Mouse (Mus musculus): ENCODE measurements around the gene Zfp275. TPM values are rescaled to one million over a fixed set of nuclear protein-coding genes. Genes with fewer than 3 reads are reported as not detected.
A peak's percentile ranks its signal among the peaks of the same experiment; 100 is the strongest.
"Not testable (repeated sequence)": the region's sequence is repeated elsewhere in the genome, so short reads cannot be mapped to it uniquely, and the experiment has no call there.

The Zfp275 gene
- polyA plus RNA-seq (2014; fragmentation: Nextera tagmentation; extraction: Ambion mirVana): 11.1 and 17.1 TPM in 2 replicates

DNA sequence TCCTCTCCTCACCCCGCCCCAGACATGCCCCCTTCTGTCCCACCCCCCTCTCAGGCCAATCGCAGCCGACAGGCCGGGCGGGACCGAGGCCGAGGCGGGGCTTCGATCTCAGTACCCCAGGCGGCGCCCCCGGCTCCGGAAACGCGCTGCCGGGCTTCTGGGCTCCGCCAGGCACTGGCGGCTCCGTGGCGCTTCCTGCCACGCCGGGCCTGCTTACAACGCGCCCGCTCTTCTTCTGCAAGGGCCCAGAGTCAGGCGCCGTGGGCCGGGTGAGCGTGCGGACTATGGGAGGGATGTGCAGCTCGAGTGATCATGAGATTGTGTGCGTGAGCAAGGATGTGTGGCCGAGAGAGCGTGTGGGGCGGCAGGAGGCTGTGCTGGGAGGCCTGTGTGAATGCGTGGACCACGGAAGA is at the start of gene Zfp275:
TSS of gene Zfp275 (plus strand) at position 139 of the 413 bp plus-strand sequence.
- no peaks in the 10 kb centered on the region for H3K4me1 ChIP-seq (ENCODE audit: control insufficient read depth, insufficient read depth, low read length)
- H3K4me3 ChIP-seq (ENCODE audit: low read length): peak within 1 kb of the TSS; percentile 57
- H3K9me3 ChIP-seq (ENCODE audit: control insufficient read depth, low read length): no peaks in the 10 kb centered on the region
- H3K4me2 ChIP-seq (replicated peaks; ENCODE audit: low read depth, low read length): peak within 1 kb of the TSS; percentile 40
- ATAC-seq (ENCODE audit: low FRiP score, low TSS enrichment): peak; percentile 98
- H3K27ac ChIP-seq (ENCODE audit: low read depth, low read length): peak within 1 kb of the TSS; percentile 30; the same call in 1 of the 2 replicates
- WGBS: 30% methylated on average over 37 of the region's 37 CpGs
- no peaks in the 10 kb centered on the region for H3K27me3 ChIP-seq (ENCODE audit: control insufficient read depth, insufficient read depth, low read length)
- H3K36me3 ChIP-seq (ENCODE audit: control insufficient read depth, insufficient read depth, low read length): no peaks in the 10 kb centered on the region
- H3K9ac ChIP-seq (ENCODE audit: low read depth, low read length): peak within 1 kb of the TSS; percentile 65

DNA sequence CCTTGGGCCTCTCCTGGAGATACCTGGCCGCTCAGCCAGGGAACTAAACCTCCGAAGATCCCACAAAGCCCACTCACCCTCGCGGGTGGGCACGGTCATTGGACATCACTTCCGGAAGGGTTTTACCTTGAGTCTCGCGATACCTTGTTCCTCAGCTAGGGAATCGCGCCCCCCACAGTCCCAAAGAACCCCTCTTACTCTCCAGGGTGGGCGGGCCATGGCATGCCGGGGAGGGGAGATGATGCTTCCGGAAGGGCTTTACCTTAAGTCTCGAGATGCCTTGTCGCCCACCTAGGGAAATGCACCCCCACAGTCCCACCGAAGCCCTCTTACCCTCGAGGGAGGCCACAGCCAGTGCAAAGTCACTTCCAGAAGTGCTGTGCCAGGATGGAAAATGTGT is 49.5 kb upstream of the Zfp275 start, which contains the start of the genes Xlr5a and Xlr5c:
TSS of gene Xlr5a (minus strand) at position 101 of the 400 bp plus-strand sequence.
TSS of gene Xlr5c (minus strand) at position 101 of the 400 bp plus-strand sequence.
- H3K9me3 ChIP-seq (ENCODE audit: control insufficient read depth, low read length); H3K4me2 ChIP-seq (replicated peaks; ENCODE audit: low read depth, low read length); H3K4me3 ChIP-seq (ENCODE audit: low read length); H3K4me1 ChIP-seq (ENCODE audit: control insufficient read depth, insufficient read depth, low read length); H3K36me3 ChIP-seq (ENCODE audit: control insufficient read depth, insufficient read depth, low read length); ATAC-seq (ENCODE audit: low FRiP score, low TSS enrichment); H3K27me3 ChIP-seq (ENCODE audit: control insufficient read depth, insufficient read depth, low read length); H3K27ac ChIP-seq (ENCODE audit: low read depth, low read length); H3K9ac ChIP-seq (ENCODE audit: low read depth, low read length): not testable (repeated sequence)
- WGBS: 87% methylated on average over 13 of the region's 17 CpGs

GRCm38 (mm10) chrX:73295745-73296144 is 46.7 kb upstream of the Zfp275 start:
- ATAC-seq (ENCODE audit: low FRiP score, low TSS enrichment); H3K4me3 ChIP-seq (ENCODE audit: low read length); H3K27ac ChIP-seq (ENCODE audit: low read depth, low read length); H3K4me2 ChIP-seq (replicated peaks; ENCODE audit: low read depth, low read length); H3K4me1 ChIP-seq (ENCODE audit: control insufficient read depth, insufficient read depth, low read length); H3K9ac ChIP-seq (ENCODE audit: low read depth, low read length); H3K9me3 ChIP-seq (ENCODE audit: control insufficient read depth, low read length); H3K27me3 ChIP-seq (ENCODE audit: control insufficient read depth, insufficient read depth, low read length); H3K36me3 ChIP-seq (ENCODE audit: control insufficient read depth, insufficient read depth, low read length): not testable (repeated sequence)
- WGBS: 72% methylated on average over 8 of the region's 10 CpGs

DNA sequence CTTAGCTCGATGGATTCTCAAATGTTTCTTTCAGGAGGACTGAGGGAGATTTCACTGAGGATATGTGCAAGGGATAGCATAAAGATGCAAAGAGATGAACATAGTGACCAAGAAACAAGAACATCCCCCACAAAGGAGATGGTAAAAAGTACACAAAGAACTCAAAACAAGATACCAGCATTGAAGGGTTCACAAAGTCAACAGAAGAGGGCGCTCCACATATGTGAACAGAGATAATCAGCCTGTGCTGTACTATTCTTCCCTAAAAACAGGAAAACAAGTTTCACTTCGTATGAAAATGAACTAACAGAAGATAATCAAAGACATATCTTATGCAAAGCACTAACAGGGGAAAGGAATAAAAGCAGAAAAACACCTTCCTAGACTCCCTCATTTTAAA is 29.9 kb upstream of the Zfp275 start:
- H3K9me3 ChIP-seq (ENCODE audit: control insufficient read depth, low read length): no peaks in the 10 kb centered on the region
- H3K27me3 ChIP-seq (ENCODE audit: control insufficient read depth, insufficient read depth, low read length): no peaks in the 10 kb centered on the region
- ATAC-seq (ENCODE audit: low FRiP score, low TSS enrichment): no peak
- H3K9ac ChIP-seq (ENCODE audit: low read depth, low read length): no peak overlapping the region
- H3K36me3 ChIP-seq (ENCODE audit: control insufficient read depth, insufficient read depth, low read length): no peaks in the 10 kb centered on the region
- no peak overlapping the region for H3K27ac ChIP-seq (ENCODE audit: low read depth, low read length)
- no peaks in the 10 kb centered on the region for H3K4me1 ChIP-seq (ENCODE audit: control insufficient read depth, insufficient read depth, low read length)
- no peak overlapping the region for H3K4me2 ChIP-seq (replicated peaks; ENCODE audit: low read depth, low read length)
- WGBS: 43% methylated on average over 3 of the region's 3 CpGs
- H3K4me3 ChIP-seq (ENCODE audit: low read length): no peak overlapping the region

GRCm38 (mm10) chrX:73321029-73321428 is 21.4 kb upstream of the Zfp275 start:
- H3K36me3 ChIP-seq (ENCODE audit: control insufficient read depth, insufficient read depth, low read length): no peaks in the 10 kb centered on the region
- no peak for ATAC-seq (ENCODE audit: low FRiP score, low TSS enrichment)
- H3K4me2 ChIP-seq (replicated peaks; ENCODE audit: low read depth, low read length): no peak overlapping the region
- H3K9me3 ChIP-seq (ENCODE audit: control insufficient read depth, low read length): no peaks in the 10 kb centered on the region
- H3K27ac ChIP-seq (ENCODE audit: low read depth, low read length): no peak overlapping the region
- H3K4me1 ChIP-seq (ENCODE audit: control insufficient read depth, insufficient read depth, low read length): no peaks in the 10 kb centered on the region
- 78% methylated on average over 3 of the region's 3 CpGs for WGBS
- H3K9ac ChIP-seq (ENCODE audit: low read depth, low read length): no peak overlapping the region
- no peak overlapping the region for H3K4me3 ChIP-seq (ENCODE audit: low read length)
- H3K27me3 ChIP-seq (ENCODE audit: control insufficient read depth, insufficient read depth, low read length): no peaks in the 10 kb centered on the region

DNA sequence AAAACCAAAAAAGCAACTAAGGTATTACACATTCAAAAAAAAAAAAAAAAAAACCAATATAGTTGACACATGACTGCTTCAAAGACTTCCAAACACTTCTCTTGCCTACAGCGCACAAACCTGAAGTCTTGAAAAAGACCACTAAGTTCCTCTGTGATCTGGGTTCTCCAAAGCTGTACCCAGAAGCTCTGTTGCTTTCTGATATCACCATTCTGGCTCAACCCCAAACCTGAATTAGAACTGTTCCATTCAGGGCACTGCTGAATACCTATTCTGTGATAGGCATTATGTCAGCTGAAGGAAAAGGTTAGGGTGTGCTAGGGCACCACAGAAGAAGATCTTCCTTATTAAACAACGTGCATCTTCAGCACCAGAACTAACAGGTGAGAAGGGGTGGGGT is 15.2 kb upstream of the Zfp275 start:
- H3K4me1 ChIP-seq (ENCODE audit: control insufficient read depth, insufficient read depth, low read length): no peaks in the 10 kb centered on the region
- no peaks in the 10 kb centered on the region for H3K36me3 ChIP-seq (ENCODE audit: control insufficient read depth, insufficient read depth, low read length)
- no peaks in the 10 kb centered on the region; the same call in 1 of the 2 replicates for H3K27me3 ChIP-seq (ENCODE audit: control insufficient read depth, insufficient read depth, low read length)
- H3K4me3 ChIP-seq (ENCODE audit: low read length): no peak overlapping the region
- no peak overlapping the region for H3K4me2 ChIP-seq (replicated peaks; ENCODE audit: low read depth, low read length)
- H3K9ac ChIP-seq (ENCODE audit: low read depth, low read length): no peak overlapping the region
- no peak for ATAC-seq (ENCODE audit: low FRiP score, low TSS enrichment)
- H3K27ac ChIP-seq (ENCODE audit: low read depth, low read length): no peak overlapping the region
- 84% methylated on average over 2 of the region's 2 CpGs for WGBS
- H3K9me3 ChIP-seq (ENCODE audit: control insufficient read depth, low read length): no peaks in the 10 kb centered on the region

GRCm38 (mm10) chrX:73333548-73333947 is 8.9 kb upstream of the Zfp275 start:
- no peak overlapping the region for H3K4me2 ChIP-seq (replicated peaks; ENCODE audit: low read depth, low read length)
- no peaks in the 10 kb centered on the region for H3K4me1 ChIP-seq (ENCODE audit: control insufficient read depth, insufficient read depth, low read length)
- H3K4me3 ChIP-seq (ENCODE audit: low read length): no peak overlapping the region
- H3K27me3 ChIP-seq (ENCODE audit: control insufficient read depth, insufficient read depth, low read length): no peaks in the 10 kb centered on the region
- H3K9me3 ChIP-seq (ENCODE audit: control insufficient read depth, low read length): no peaks in the 10 kb centered on the region
- no peaks in the 10 kb centered on the region for H3K36me3 ChIP-seq (ENCODE audit: control insufficient read depth, insufficient read depth, low read length)
- no peak overlapping the region for H3K9ac ChIP-seq (ENCODE audit: low read depth, low read length)
- no peak overlapping the region for H3K27ac ChIP-seq (ENCODE audit: low read depth, low read length)
- no peak for ATAC-seq (ENCODE audit: low FRiP score, low TSS enrichment)

DNA sequence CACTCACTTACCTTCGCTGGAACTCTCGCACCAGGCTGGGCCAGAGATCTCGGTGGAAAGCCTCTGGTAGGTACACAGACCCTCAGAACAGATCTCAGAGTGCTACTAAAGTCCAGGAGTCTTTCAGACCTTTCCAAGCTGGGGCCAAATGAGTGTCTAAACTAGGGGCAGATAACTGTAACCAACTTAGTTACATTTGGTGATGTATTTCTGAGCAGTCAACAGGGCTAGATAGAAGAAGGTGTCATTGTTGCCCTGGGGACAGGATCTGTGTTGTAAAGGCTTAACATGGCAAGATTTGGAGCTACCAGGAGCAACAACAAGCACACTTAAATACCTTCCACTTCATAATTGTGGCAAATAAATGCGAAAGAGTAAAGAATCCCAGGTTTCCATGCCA is 5.7 kb upstream of the Zfp275 start, which contains the start of gene Gm45015:
TSS of gene Gm45015 (minus strand) at position 101 of the 400 bp plus-strand sequence.
- Histone ChIP-seq H3K4me3 (ENCODE audit: low read length) (no peak within 1 kb of the TSS), H3K36me3 (ENCODE audit: control insufficient read depth, insufficient read depth, low read length) (no peaks in the 10 kb centered on the region), H3K9ac (ENCODE audit: low read depth, low read length) (no peak within 1 kb of the TSS), H3K9me3 (ENCODE audit: control insufficient read depth, low read length) (no peaks in the 10 kb centered on the region), H3K4me2 (replicated peaks; ENCODE audit: low read depth, low read length) (no peak within 1 kb of the TSS), H3K27me3 (ENCODE audit: control insufficient read depth, insufficient read depth, low read length) (no peaks in the 10 kb centered on the region), H3K27ac (ENCODE audit: low read depth, low read length) (no peak within 1 kb of the TSS), H3K4me1 (ENCODE audit: control insufficient read depth, insufficient read depth, low read length) (no peaks in the 10 kb centered on the region)
- ATAC-seq (ENCODE audit: low FRiP score, low TSS enrichment): no peak
- WGBS: 84% methylated on average over 4 of the region's 4 CpGs

- Histone ChIP-seq H3K36me3 (ENCODE audit: control insufficient read depth, insufficient read depth, low read length) (no peaks in the 10 kb centered on the region), H3K4me3 (ENCODE audit: low read length) (no peak overlapping the region), H3K4me2 (replicated peaks; ENCODE audit: low read depth, low read length) (no peak overlapping the region), H3K27ac (ENCODE audit: low read depth, low read length) (no peak overlapping the region), H3K27me3 (ENCODE audit: control insufficient read depth, insufficient read depth, low read length) (no peaks in the 10 kb centered on the region), H3K9me3 (ENCODE audit: control insufficient read depth, low read length) (no peaks in the 10 kb centered on the region), H3K4me1 (ENCODE audit: control insufficient read depth, insufficient read depth, low read length) (no peaks in the 10 kb centered on the region), H3K9ac (ENCODE audit: low read depth, low read length) (no peak overlapping the region)
- 50% methylated on average over 1 of the region's 1 CpGs for WGBS
- no peak for ATAC-seq (ENCODE audit: low FRiP score, low TSS enrichment)
Observed at GRCm38 (mm10) chrX:73341473-73341872, 948 bp upstream of the Zfp275 start.
